Mouse (Mus musculus): ENCODE results near the gene Msi2. TPM values are rescaled to one million over a fixed set of nuclear protein-coding genes. Genes with fewer than 3 reads are reported as not detected.

Msi2 gene
- polyA plus RNA-seq, 1 experiment from 2014 or later: 17.9 TPM

DNA sequence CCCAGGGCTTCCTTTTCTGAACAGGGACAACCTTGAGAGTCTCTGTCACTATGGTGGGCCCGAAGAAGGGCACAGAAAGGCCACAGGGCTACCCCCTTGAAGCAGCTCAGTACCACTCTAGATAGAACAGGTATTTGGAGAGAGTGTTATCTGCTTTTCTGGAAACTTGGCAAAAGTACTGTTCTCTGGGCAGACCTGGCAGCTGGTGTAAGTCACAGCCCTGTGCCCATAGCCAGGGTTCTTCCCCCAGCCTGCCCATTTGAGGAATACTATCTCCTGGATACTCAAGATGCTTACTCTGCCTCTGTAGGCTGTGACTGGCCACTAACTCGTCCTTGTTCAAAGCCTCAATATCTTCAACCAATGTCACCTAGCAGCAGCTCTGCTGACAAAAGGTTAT is 338.7 kb downstream of the Msi2 start:
- Histone ChIP-seq H3K4me2 (replicated peaks; ENCODE audit: low read depth, low read length) (no peak overlapping the region), H3K27me3 (ENCODE audit: control insufficient read depth, insufficient read depth, low read length) (no peaks in the 10 kb centered on the region), H3K4me3 (ENCODE audit: low read depth, low read length) (no peak overlapping the region), H3K9me3 (ENCODE audit: control insufficient read depth, low read depth, low read length) (no peaks in the 10 kb centered on the region), H3K4me1 (ENCODE audit: control insufficient read depth, insufficient read depth, low read length) (0 out of 2 replicates have a peak, but pooled peaks cover 3% of the 10 kb centered on the region), H3K27ac (ENCODE audit: low read length) (no peak overlapping the region), H3K36me3 (ENCODE audit: control insufficient read depth, insufficient read depth, low read length) (no peaks in the 10 kb centered on the region), H3K9ac (replicated peaks; ENCODE audit: low read depth, low read length) (no peak overlapping the region)
- WGBS: 71% methylated on average over 2 of the region's 2 CpGs
- no peak for ATAC-seq (ENCODE audit: insufficient number of reproducible peaks, insufficient read depth, low FRiP score, low read depth)

DNA sequence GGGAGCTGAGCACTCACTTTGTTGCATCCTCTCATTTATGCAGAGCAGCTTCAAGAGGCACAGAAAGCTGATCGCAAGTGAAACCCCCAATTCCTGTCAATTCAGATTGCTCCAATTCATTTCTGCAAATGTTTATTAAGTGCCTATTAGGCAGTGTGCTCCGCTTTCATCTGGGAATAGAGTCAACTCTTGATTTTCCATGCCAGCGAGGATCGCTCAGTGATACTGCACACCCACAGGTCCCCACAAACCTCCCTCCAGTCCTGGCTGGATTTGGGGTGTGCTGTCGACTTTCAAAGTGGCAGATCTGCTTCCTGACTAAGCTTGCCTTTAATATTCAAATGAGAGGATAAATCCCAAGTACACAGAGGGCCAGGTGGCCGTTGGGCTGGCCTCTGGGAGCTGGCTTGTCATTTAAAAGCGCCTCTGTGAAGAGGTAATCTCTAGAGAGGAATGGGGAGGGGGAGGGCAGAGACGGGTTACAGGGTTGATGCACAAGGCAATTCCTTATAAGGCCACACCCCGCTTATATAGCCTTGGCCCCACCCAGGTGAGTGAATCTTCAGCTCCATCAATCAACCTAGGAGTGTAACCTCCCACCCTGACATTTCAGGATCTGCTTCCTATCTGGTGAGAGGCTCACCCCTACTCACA is 339.5 kb downstream of the Msi2 start:
- 51% methylated on average over 9 of the region's 9 CpGs for WGBS
- Histone ChIP-seq H3K4me2 (replicated peaks; ENCODE audit: low read depth, low read length) (no peak overlapping the region), H3K4me1 (ENCODE audit: control insufficient read depth, insufficient read depth, low read length) (0 out of 2 replicates have a peak, but pooled peaks cover 3% of the 10 kb centered on the region), H3K36me3 (ENCODE audit: control insufficient read depth, insufficient read depth, low read length) (no peaks in the 10 kb centered on the region), H3K27ac (ENCODE audit: low read length) (no peak overlapping the region), H3K27me3 (ENCODE audit: control insufficient read depth, insufficient read depth, low read length) (no peaks in the 10 kb centered on the region), H3K4me3 (ENCODE audit: low read depth, low read length) (no peak overlapping the region), H3K9me3 (ENCODE audit: control insufficient read depth, low read depth, low read length) (no peaks in the 10 kb centered on the region), H3K9ac (replicated peaks; ENCODE audit: low read depth, low read length) (no peak overlapping the region)
- peak; percentile 54; the same call in 1 of the 2 replicates for ATAC-seq (ENCODE audit: insufficient number of reproducible peaks, insufficient read depth, low FRiP score, low read depth)

DNA sequence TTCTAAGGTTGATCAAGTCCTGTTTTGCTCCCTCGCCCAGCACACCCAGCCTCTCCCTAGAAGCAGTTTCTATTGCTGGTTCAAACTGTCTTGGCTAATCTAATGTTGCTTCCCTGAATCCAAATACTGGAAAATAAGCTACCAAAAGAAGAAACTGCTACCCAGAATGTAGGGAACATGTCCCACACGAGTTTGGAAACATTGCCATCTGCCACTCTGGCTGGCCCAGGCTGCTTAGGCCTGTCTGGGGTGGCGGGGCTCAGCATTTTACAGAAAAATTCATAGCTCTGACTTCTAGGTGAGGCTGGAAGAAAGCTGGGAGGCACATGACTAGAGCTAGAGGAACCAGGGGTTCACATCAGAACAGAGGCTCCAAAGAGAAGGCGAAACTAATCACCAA is 345.7 kb downstream of the Msi2 start:
- Histone ChIP-seq H3K4me1 (ENCODE audit: control insufficient read depth, insufficient read depth, low read length) (no peaks in the 10 kb centered on the region), H3K9ac (replicated peaks; ENCODE audit: low read depth, low read length) (no peak overlapping the region), H3K27ac (ENCODE audit: low read length) (no peak overlapping the region), H3K4me2 (replicated peaks; ENCODE audit: low read depth, low read length) (no peak overlapping the region), H3K27me3 (ENCODE audit: control insufficient read depth, insufficient read depth, low read length) (no peaks in the 10 kb centered on the region), H3K9me3 (ENCODE audit: control insufficient read depth, low read depth, low read length) (no peaks in the 10 kb centered on the region), H3K4me3 (ENCODE audit: low read depth, low read length) (no peak overlapping the region), H3K36me3 (ENCODE audit: control insufficient read depth, insufficient read depth, low read length) (no peaks in the 10 kb centered on the region)
- WGBS: 86% methylated on average over 4 of the region's 4 CpGs
- no peak for ATAC-seq (ENCODE audit: insufficient number of reproducible peaks, insufficient read depth, low FRiP score, low read depth)

DNA sequence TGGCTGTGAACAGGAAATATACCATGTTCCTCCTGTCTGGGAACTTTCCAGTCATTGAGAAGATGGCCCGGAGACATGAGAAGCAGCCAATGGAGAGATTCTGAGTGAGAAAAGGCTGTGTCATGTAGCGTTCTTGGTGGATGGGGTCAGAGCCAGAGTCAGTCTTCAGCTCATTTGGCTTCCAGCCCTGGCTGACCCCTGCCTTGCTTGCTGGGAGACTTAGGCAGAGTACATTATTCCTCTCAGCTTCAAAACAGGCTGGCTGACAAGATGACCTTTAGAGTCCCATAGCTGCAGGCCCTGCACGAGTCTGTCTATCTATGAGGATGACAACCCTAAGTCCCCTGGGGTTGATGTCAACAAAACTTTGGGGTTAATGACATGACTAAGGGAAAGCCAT is 348.4 kb downstream of the Msi2 start:
- no peaks in the 10 kb centered on the region for H3K27me3 ChIP-seq (ENCODE audit: control insufficient read depth, insufficient read depth, low read length)

DNA sequence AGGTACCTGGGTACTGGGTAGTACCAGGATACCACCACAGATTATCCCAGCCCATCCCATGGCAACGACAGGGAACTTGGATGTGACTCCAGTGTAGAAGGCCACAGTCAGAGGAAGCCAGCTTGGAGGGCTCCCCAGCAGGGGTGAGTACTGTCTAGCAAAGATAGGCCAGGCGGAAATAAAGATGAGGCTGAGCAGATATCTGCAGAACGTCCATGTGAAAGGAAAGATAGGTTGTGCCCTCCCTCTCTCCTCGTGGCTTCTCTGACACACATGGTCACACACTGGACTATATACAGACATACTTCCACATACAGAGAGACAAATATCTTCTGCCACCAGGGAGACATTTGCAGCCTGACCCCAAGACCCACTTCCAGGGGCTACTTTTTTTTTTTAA is 350.8 kb downstream of the Msi2 start:
- WGBS: 77% methylated on average over 4 of the region's 4 CpGs

More for the DNA sequence above, 348.4 kb downstream of the Msi2 start:
- H3K4me1 ChIP-seq (ENCODE audit: control insufficient read depth, insufficient read depth, low read length): no peaks in the 10 kb centered on the region
- H3K27ac ChIP-seq (ENCODE audit: low read length): no peak overlapping the region
- ATAC-seq (ENCODE audit: insufficient number of reproducible peaks, insufficient read depth, low FRiP score, low read depth): no peak
- 0 out of 2 replicates have a peak, but pooled peaks cover 4% of the 10 kb centered on the region for H3K36me3 ChIP-seq (ENCODE audit: control insufficient read depth, insufficient read depth, low read length)
- H3K9ac ChIP-seq (replicated peaks; ENCODE audit: low read depth, low read length): no peak overlapping the region
- H3K4me3 ChIP-seq (ENCODE audit: low read depth, low read length): no peak overlapping the region
- no peaks in the 10 kb centered on the region for H3K9me3 ChIP-seq (ENCODE audit: control insufficient read depth, low read depth, low read length)
- no peak overlapping the region for H3K4me2 ChIP-seq (replicated peaks; ENCODE audit: low read depth, low read length)
- WGBS: 67% methylated on average over 3 of the region's 3 CpGs

DNA sequence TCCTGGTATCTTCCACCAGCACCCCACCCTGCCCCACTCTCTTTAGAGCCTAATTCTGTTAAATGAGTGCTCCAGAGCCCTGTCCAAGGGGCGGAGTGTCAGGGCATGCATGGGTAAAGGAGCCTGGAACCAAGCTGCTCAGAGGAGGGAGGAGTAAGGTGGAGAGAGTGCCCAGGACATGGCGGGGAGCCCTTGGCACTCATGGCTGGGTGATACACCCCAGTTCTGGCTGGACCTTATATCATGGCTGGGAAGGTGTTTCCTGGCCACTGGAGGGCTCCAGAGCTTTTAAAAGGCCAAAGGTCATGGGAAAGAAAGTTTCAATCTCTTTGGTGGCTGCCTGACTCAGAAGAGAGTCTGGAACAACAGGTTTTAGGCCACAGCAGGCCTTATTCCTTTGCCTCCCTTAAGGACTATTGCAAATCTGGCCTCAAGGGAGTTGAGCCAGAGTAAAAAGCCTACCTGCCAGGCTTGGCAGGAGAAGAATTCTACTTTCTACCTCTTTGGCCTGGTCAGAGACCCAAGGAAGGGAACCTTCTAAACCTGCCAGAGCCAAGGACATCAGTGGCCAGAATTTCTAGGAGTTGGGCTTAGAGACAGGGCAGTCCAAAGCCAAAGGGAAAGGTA is 352.3 kb downstream of the Msi2 start:
- Histone ChIP-seq H3K4me3 (ENCODE audit: low read depth, low read length) (no peak overlapping the region), H3K9ac (replicated peaks; ENCODE audit: low read depth, low read length) (no peak overlapping the region), H3K4me2 (replicated peaks; ENCODE audit: low read depth, low read length) (no peak overlapping the region), H3K9me3 (ENCODE audit: control insufficient read depth, low read depth, low read length) (no peaks in the 10 kb centered on the region), H3K4me1 (ENCODE audit: control insufficient read depth, insufficient read depth, low read length) (no peaks in the 10 kb centered on the region), H3K27ac (ENCODE audit: low read length) (no peak overlapping the region), H3K36me3 (ENCODE audit: control insufficient read depth, insufficient read depth, low read length) (0 out of 2 replicates have a peak, but pooled peaks cover 4% of the 10 kb centered on the region), H3K27me3 (ENCODE audit: control insufficient read depth, insufficient read depth, low read length) (no peaks in the 10 kb centered on the region)
- 95% methylated on average over 2 of the region's 2 CpGs for WGBS
- ATAC-seq (ENCODE audit: insufficient number of reproducible peaks, insufficient read depth, low FRiP score, low read depth): no peak

More for the DNA sequence above, 350.8 kb downstream of the Msi2 start:
- Histone ChIP-seq H3K4me1 (ENCODE audit: control insufficient read depth, insufficient read depth, low read length) (no peaks in the 10 kb centered on the region), H3K9ac (replicated peaks; ENCODE audit: low read depth, low read length) (no peak overlapping the region), H3K4me2 (replicated peaks; ENCODE audit: low read depth, low read length) (no peak overlapping the region), H3K27me3 (ENCODE audit: control insufficient read depth, insufficient read depth, low read length) (no peaks in the 10 kb centered on the region), H3K27ac (ENCODE audit: low read length) (no peak overlapping the region), H3K9me3 (ENCODE audit: control insufficient read depth, low read depth, low read length) (no peaks in the 10 kb centered on the region), H3K4me3 (ENCODE audit: low read depth, low read length) (no peak overlapping the region), H3K36me3 (ENCODE audit: control insufficient read depth, insufficient read depth, low read length) (0 out of 2 replicates have a peak, but pooled peaks cover 4% of the 10 kb centered on the region)
- no peak for ATAC-seq (ENCODE audit: insufficient number of reproducible peaks, insufficient read depth, low FRiP score, low read depth)

DNA sequence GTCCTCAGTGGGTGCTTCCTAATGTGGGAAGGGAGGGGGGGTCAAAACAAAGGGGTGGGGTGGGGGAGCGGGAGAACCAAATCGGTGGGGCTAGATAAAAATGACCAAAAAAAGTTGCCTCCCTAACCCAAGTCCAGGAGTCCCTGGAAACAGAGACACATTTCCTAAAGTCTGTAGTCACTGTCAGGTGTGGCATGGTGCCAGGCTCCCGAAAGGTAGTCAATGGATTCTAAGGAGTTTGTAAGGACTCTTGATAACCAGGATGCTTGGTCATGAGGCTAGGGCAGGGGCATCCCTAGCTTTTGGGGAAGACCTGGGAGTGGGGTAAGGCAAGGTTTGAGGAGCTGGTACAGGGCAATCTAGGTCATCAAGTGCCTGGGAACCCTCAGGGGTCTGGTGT is 354.1 kb downstream of the Msi2 start:
- H3K27me3 ChIP-seq (ENCODE audit: control insufficient read depth, insufficient read depth, low read length): no peaks in the 10 kb centered on the region
- WGBS: 89% methylated on average over 3 of the region's 3 CpGs
- H3K4me1 ChIP-seq (ENCODE audit: control insufficient read depth, insufficient read depth, low read length): no peaks in the 10 kb centered on the region
- 0 out of 2 replicates have a peak, but pooled peaks cover 4% of the 10 kb centered on the region for H3K36me3 ChIP-seq (ENCODE audit: control insufficient read depth, insufficient read depth, low read length)
- no peaks in the 10 kb centered on the region for H3K9me3 ChIP-seq (ENCODE audit: control insufficient read depth, low read depth, low read length)
- no peak overlapping the region for H3K4me2 ChIP-seq (replicated peaks; ENCODE audit: low read depth, low read length)
- no peak for ATAC-seq (ENCODE audit: insufficient number of reproducible peaks, insufficient read depth, low FRiP score, low read depth)
- no peak overlapping the region for H3K9ac ChIP-seq (replicated peaks; ENCODE audit: low read depth, low read length)
- H3K4me3 ChIP-seq (ENCODE audit: low read depth, low read length): no peak overlapping the region
- H3K27ac ChIP-seq (ENCODE audit: low read length): no peak overlapping the region

DNA sequence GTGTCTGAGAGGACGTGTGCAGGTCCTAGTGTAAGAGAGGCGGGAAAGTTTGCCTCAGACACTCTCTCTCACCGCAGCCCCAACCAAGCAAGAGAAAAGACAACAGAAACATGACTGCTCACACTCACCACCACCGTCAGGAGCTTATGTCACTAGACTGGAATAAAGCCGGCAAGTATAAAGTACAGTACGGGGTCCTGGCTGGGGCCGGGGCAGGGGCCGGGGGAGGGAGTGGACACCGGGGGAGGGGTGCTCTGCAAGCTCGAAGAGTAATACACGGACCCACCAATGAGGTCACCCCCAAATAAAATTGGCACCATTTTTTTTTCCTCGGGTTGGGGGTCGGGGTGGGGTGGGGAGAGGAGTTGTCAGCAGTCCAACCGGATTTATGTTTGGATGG is 354.8 kb downstream of the Msi2 start:
- Histone ChIP-seq H3K9me3 (ENCODE audit: control insufficient read depth, low read depth, low read length) (no peaks in the 10 kb centered on the region), H3K27me3 (ENCODE audit: control insufficient read depth, insufficient read depth, low read length) (no peaks in the 10 kb centered on the region), H3K27ac (ENCODE audit: low read length) (no peak overlapping the region), H3K4me2 (replicated peaks; ENCODE audit: low read depth, low read length) (no peak overlapping the region), H3K4me3 (ENCODE audit: low read depth, low read length) (no peak overlapping the region), H3K9ac (replicated peaks; ENCODE audit: low read depth, low read length) (no peak overlapping the region), H3K4me1 (ENCODE audit: control insufficient read depth, insufficient read depth, low read length) (no peaks in the 10 kb centered on the region), H3K36me3 (ENCODE audit: control insufficient read depth, insufficient read depth, low read length) (0 out of 2 replicates have a peak, but pooled peaks cover 4% of the 10 kb centered on the region)
- 74% methylated on average over 14 of the region's 14 CpGs for WGBS
- ATAC-seq (ENCODE audit: insufficient number of reproducible peaks, insufficient read depth, low FRiP score, low read depth): no peak

Data from stomach, embryonic 14.5 days (tissue).